Mouse (Mus musculus) megakaryocyte, embryonic 14.5 days (primary cell): ENCODE results near the gene Arl6ip1. TPM values are rescaled to one million over a fixed set of nuclear protein-coding genes. Genes with fewer than 3 reads are reported as not detected.

Experiments
- H3K27me3 ChIP-seq: replicated peaks from 2 replicates; pipeline ENCODE3; 2012; ENCODE audit warnings: inconsistent platforms
- H3K36me3 ChIP-seq: replicated peaks from 2 replicates; pipeline ENCODE3; 2012; ENCODE audit warnings: low read length, inconsistent platforms, mixed read lengths
- H3K4me1 ChIP-seq: 2 replicates; pipeline ENCODE4 v1.6.1; 2012; ENCODE audit warnings: inconsistent platforms
- H3K4me3 ChIP-seq: replicated peaks from 2 replicates; pipeline ENCODE3; 2012; ENCODE audit warnings: moderate library complexity, mild to moderate bottlenecking, inconsistent platforms
- H3K9me3 ChIP-seq: 2 replicates; pipeline ENCODE4 v1.6.1; 2012; ENCODE audit warnings: inconsistent platforms
- FLI1 ChIP-seq: IDR thresholded peaks from 2 replicates; pipeline ENCODE4 v1.6.1; 2012; ENCODE audit warnings: low read length, inconsistent platforms, mixed read lengths
- GATA1 ChIP-seq: IDR thresholded peaks from 3 replicates; pipeline ENCODE4 v1.6.1; 2012; ENCODE audit warnings: mixed read lengths, low read length, inconsistent platforms, borderline replicate concordance
- polyA plus RNA-seq: library from polyadenylated mRNA; stranded (reverse); fragments of >175 nt; gene quantifications from 2 replicates; pipeline ENCODE4 v1.2.3, GENCODE M21; 2012; ENCODE audit warnings: low replicate concordance; ENCODE audit not compliant: insufficient read depth

Arl6ip1 gene
- polyA plus RNA-seq, 1 experiment = 11.6 TPM

- Histone ChIP-seq H3K27me3 (peaks cover 8% of the 10 kb centered on the region), H3K4me3 (peak overlapping the region; percentile 23), H3K36me3 (peaks cover 58% of the 10 kb centered on the region), H3K4me1 (peaks cover 61% of the 10 kb centered on the region), H3K9me3 (no peaks in the 10 kb centered on the region)
- TF ChIP-seq FLI1 (no peak), GATA1 (no peak)
Measured at GRCm38 (mm10) chr7:118103462-118104379, 25.7 kb downstream of the Arl6ip1 start.

GRCm38 (mm10) chr7:118102678-118103461 is 26.6 kb downstream of the Arl6ip1 start:
- Histone ChIP-seq H3K4me3 (no peak overlapping the region), H3K4me1 (peaks cover 59% of the 10 kb centered on the region), H3K36me3 (peaks cover 50% of the 10 kb centered on the region), H3K9me3 (no peaks in the 10 kb centered on the region), H3K27me3 (peaks cover 10% of the 10 kb centered on the region)
- TF ChIP-seq FLI1 = no peak
- no peak for TF ChIP-seq GATA1

- Histone ChIP-seq H3K4me1 (peaks cover 59% of the 10 kb centered on the region), H3K9me3 (no peaks in the 10 kb centered on the region), H3K4me3 (no peak overlapping the region), H3K27me3 (peaks cover 11% of the 10 kb centered on the region), H3K36me3 (peaks cover 43% of the 10 kb centered on the region)
- TF ChIP-seq GATA1 (no peak), FLI1 (no peak)
Measured at GRCm38 (mm10) chr7:118102231-118102630, 27.2 kb downstream of the Arl6ip1 start.

GRCm38 (mm10) chr7:118097615-118098014 is 31.8 kb downstream of the Arl6ip1 start:
- peaks cover 15% of the 10 kb centered on the region for H3K27me3 ChIP-seq
- no peaks in the 10 kb centered on the region for H3K36me3 ChIP-seq
- H3K4me3 ChIP-seq = no peak overlapping the region
- H3K4me1 ChIP-seq = peaks cover 21% of the 10 kb centered on the region
- no peak for TF ChIP-seq FLI1
- no peak for TF ChIP-seq GATA1
- peaks cover 2% of the 10 kb centered on the region; the same call in 1 of the 2 replicates for H3K9me3 ChIP-seq

GRCm38 (mm10) chr7:118079987-118080386 is 49.5 kb downstream of the Arl6ip1 start:
- H3K9me3 ChIP-seq = peaks cover 5% of the 10 kb centered on the region
- H3K4me1 ChIP-seq = no peaks in the 10 kb centered on the region
- H3K4me3 ChIP-seq = no peak overlapping the region
- no peaks in the 10 kb centered on the region for H3K36me3 ChIP-seq
- TF ChIP-seq FLI1 (no peak), GATA1 (no peak)
- H3K27me3 ChIP-seq = peaks cover 12% of the 10 kb centered on the region

- H3K4me3 ChIP-seq = no peak overlapping the region
- no peak for TF ChIP-seq FLI1
- no peak for TF ChIP-seq GATA1
- H3K9me3 ChIP-seq = peaks cover 5% of the 10 kb centered on the region
- H3K4me1 ChIP-seq = no peaks in the 10 kb centered on the region
- no peaks in the 10 kb centered on the region for H3K36me3 ChIP-seq
- H3K27me3 ChIP-seq = peaks cover 10% of the 10 kb centered on the region
Measured at GRCm38 (mm10) chr7:118079097-118079496, 50.4 kb downstream of the Arl6ip1 start.

Other genes starting within 250 kb of the Arl6ip1 start
- 17.8 TPM in 1 of 2 replicates, not detected in the other for gene Rps15a, start 13.5 kb downstream of the Arl6ip1 start, polyA plus RNA-seq
- gene Smg1, start 114.0 kb upstream of the Arl6ip1 start, polyA plus RNA-seq = 4.3 and 14.1 TPM in 2 replicates